Mouse (Mus musculus) neural tube, embryonic 11.5 days (tissue): ENCODE measurements at regions not wholly inside any gene's neighbourhood (a gene's known extent, or its start where the extent isn't known, plus 50 kb on each side); places are given as distances from the start of the nearest gene placed in this dataset.

Experiments
- ATAC-seq: fragments of 200-750 bp; cut with Nextera tagmentation; 2 replicates; pipeline ENCODE4 v1.8.0; 2017; ENCODE audit warnings: moderate number of reproducible peaks, mild to moderate bottlenecking, moderate TSS enrichment, moderate library complexity; ENCODE audit not compliant: insufficient read depth, low FRiP score, low TSS enrichment
- DNase-seq: peaks from one replicate; pipeline ENCODE4 v3.0.0-alpha.2; 2015; ENCODE audit warnings: low spot score
- H3K27ac ChIP-seq: fragments of 300-500 bp; sonication (generic); 2 replicates; pipeline ENCODE4 v1.5.1; 2014; ENCODE audit warnings: low read depth, mild to moderate bottlenecking, low read length
- H3K27me3 ChIP-seq: fragments of 300-500 bp; sonication (generic); 2 replicates; pipeline ENCODE4 v1.6.1; 2014; ENCODE audit warnings: mild to moderate bottlenecking, low read length, mixed read lengths; ENCODE audit not compliant: control insufficient read depth, insufficient read depth
- H3K36me3 ChIP-seq: fragments of 300-500 bp; sonication (generic); 2 replicates; pipeline ENCODE4 v1.6.1; 2014; ENCODE audit warnings: mild to moderate bottlenecking, low read length, moderate library complexity, mixed read lengths; ENCODE audit not compliant: control insufficient read depth, insufficient read depth
- H3K4me1 ChIP-seq: fragments of 300-500 bp; sonication (generic); 2 replicates; pipeline ENCODE4 v1.6.1; 2014; ENCODE audit warnings: low read length, mixed read lengths; ENCODE audit not compliant: control insufficient read depth, insufficient read depth
- H3K4me2 ChIP-seq: fragments of 300-500 bp; sonication (generic); 2 replicates; pipeline ENCODE4 v1.6.1; 2014; ENCODE audit warnings: low read depth, mild to moderate bottlenecking, moderate library complexity
- H3K4me3 ChIP-seq: fragments of 300-500 bp; sonication (generic); 2 replicates; pipeline ENCODE4 v1.5.1; 2014; ENCODE audit warnings: low read depth, low read length
- H3K9ac ChIP-seq: fragments of 300-500 bp; sonication (generic); 2 replicates; pipeline ENCODE4 v1.6.1; 2014; ENCODE audit warnings: mild to moderate bottlenecking, low read length
- H3K9me3 ChIP-seq: fragments of 300-500 bp; sonication (generic); 2 replicates; pipeline ENCODE4 v1.6.1; 2016; ENCODE audit warnings: low read length; ENCODE audit not compliant: control insufficient read depth
- WGBS: fragments of 180-500 bp; shearing (Covaris S2); extraction: QIAGEN DNeasy Blood & Tissue Kit; methylation state at CpG from one replicate; pipeline ENCODE4 v1.1.7; 2014; 5-methylcytosine and 5-hydroxymethylcytosine counted together

- Histone ChIP-seq H3K4me1 (0 out of 2 replicates have a peak, but pooled peaks cover 6% of the 10 kb centered on the region), H3K4me3 (no peak overlapping the region), H3K4me2 (no peak overlapping the region), H3K9ac (no peak overlapping the region), H3K36me3 (no peaks in the 10 kb centered on the region), H3K27me3 (no peaks in the 10 kb centered on the region), H3K9me3 (no peaks in the 10 kb centered on the region), H3K27ac (no peak overlapping the region)
- WGBS = 45% methylated on average over 20 of the region's 20 CpGs
- peak; percentile 86 for ATAC-seq
- peak; percentile 72 for DNase-seq
These were observed 166.5 kb downstream of the Inhbb start for GRCm38 (mm10) chr1:119255386-119256096.

DNA sequence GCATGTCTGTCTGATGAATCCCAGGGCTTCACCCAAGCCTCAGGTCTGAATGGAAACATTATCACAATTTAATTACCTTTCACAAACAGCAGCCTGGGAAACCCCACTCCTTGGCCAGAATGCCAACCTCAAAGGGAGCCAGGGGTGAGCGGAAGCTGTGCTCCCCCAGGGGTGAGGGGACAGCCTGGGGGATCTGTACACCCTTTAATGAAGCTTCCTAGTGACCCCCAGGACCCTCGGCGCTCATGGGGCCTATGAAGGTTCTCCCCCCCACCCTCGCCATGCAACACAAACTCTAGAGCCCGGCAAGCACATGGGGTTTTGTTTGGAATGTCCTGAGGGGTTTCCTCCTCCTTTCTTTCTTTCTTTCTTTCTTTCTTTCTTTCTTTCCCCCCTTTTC lies 167.1 kb downstream of the Inhbb start:
- DNase-seq (peak; percentile 21), ATAC-seq (peak; percentile 10)
- 64% methylated on average over 5 of the region's 5 CpGs for WGBS
- H3K9me3 ChIP-seq = no peaks in the 10 kb centered on the region
- H3K36me3 ChIP-seq = no peaks in the 10 kb centered on the region
- H3K27me3 ChIP-seq = no peaks in the 10 kb centered on the region
- no peak overlapping the region for H3K4me2 ChIP-seq
- H3K4me3 ChIP-seq = no peak overlapping the region
- H3K27ac ChIP-seq = 0 out of 2 replicates have a peak overlapping the region, but pooled peaks have one; percentile 11
- no peak overlapping the region for H3K9ac ChIP-seq
- 0 out of 2 replicates have a peak, but pooled peaks cover 6% of the 10 kb centered on the region for H3K4me1 ChIP-seq

GRCm38 (mm10) chr1:119253371-119253851 lies 168.6 kb downstream of the Inhbb start:
- H3K9me3 ChIP-seq = no peaks in the 10 kb centered on the region
- H3K4me3 ChIP-seq = no peak overlapping the region
- no peak overlapping the region for H3K4me2 ChIP-seq
- no peak overlapping the region for H3K9ac ChIP-seq
- no peaks in the 10 kb centered on the region for H3K36me3 ChIP-seq
- H3K27me3 ChIP-seq = no peaks in the 10 kb centered on the region
- ATAC-seq = no peak
- WGBS = 68% methylated on average over 7 of the region's 7 CpGs
- no peak for DNase-seq
- no peak overlapping the region for H3K27ac ChIP-seq
- H3K4me1 ChIP-seq = 0 out of 2 replicates have a peak, but pooled peaks cover 6% of the 10 kb centered on the region

GRCm38 (mm10) chr1:119252403-119252802 lies 169.6 kb downstream of the Inhbb start:
- Histone ChIP-seq H3K27me3 (no peaks in the 10 kb centered on the region), H3K27ac (no peak overlapping the region), H3K4me3 (no peak overlapping the region), H3K4me2 (no peak overlapping the region), H3K4me1 (0 out of 2 replicates have a peak, but pooled peaks cover 6% of the 10 kb centered on the region), H3K9ac (no peak overlapping the region), H3K9me3 (no peaks in the 10 kb centered on the region), H3K36me3 (no peaks in the 10 kb centered on the region)
- WGBS = 86% methylated on average over 6 of the region's 6 CpGs
- no peak for DNase-seq
- ATAC-seq = no peak

DNA sequence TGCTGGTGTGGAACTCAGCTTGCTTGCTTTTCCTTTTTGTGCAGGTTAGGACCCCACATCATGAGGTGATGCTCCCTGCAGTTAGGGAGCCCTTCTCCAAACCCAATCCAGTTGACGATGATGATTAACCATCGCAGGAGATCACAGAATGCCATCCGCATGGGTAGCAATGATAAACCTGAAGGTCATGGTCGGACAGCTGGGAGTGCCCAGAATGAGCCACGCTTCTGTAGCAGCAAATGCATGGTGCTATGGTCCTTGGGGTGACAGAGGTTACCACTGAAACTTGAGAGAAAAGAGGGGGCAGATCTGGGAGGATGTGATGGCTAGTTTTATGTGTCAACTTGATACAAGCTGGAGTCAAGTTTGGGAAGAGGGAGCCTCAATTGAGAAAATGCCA lies 170.3 kb downstream of the Inhbb start:
- Histone ChIP-seq H3K9ac (no peak overlapping the region), H3K27me3 (no peaks in the 10 kb centered on the region), H3K4me3 (no peak overlapping the region), H3K27ac (no peak overlapping the region), H3K9me3 (no peaks in the 10 kb centered on the region), H3K4me2 (no peak overlapping the region), H3K4me1 (0 out of 2 replicates have a peak, but pooled peaks cover 6% of the 10 kb centered on the region), H3K36me3 (no peaks in the 10 kb centered on the region)
- WGBS = 93% methylated on average over 5 of the region's 5 CpGs
- DNase-seq = no peak
- ATAC-seq = no peak

GRCm38 (mm10) chr1:119248776-119249495 lies 173.1 kb downstream of the Inhbb start:
- Histone ChIP-seq H3K9me3 (no peaks in the 10 kb centered on the region), H3K4me1 (no peaks in the 10 kb centered on the region), H3K4me3 (no peak overlapping the region), H3K27ac (no peak overlapping the region), H3K27me3 (no peaks in the 10 kb centered on the region), H3K4me2 (no peak overlapping the region), H3K9ac (no peak overlapping the region), H3K36me3 (no peaks in the 10 kb centered on the region)
- ATAC-seq (no peak), DNase-seq (no peak)
- 86% methylated on average over 5 of the region's 5 CpGs for WGBS

GRCm38 (mm10) chr1:119247117-119247516 lies 174.9 kb downstream of the Inhbb start:
- no peak overlapping the region for H3K27ac ChIP-seq
- WGBS = 78% methylated on average over 3 of the region's 3 CpGs
- DNase-seq (no peak), ATAC-seq (no peak)
- H3K4me2 ChIP-seq = no peak overlapping the region
- H3K4me3 ChIP-seq = no peak overlapping the region
- H3K36me3 ChIP-seq = no peaks in the 10 kb centered on the region
- H3K9ac ChIP-seq = no peak overlapping the region
- H3K9me3 ChIP-seq = no peaks in the 10 kb centered on the region
- no peaks in the 10 kb centered on the region for H3K27me3 ChIP-seq
- H3K4me1 ChIP-seq = no peaks in the 10 kb centered on the region

DNA sequence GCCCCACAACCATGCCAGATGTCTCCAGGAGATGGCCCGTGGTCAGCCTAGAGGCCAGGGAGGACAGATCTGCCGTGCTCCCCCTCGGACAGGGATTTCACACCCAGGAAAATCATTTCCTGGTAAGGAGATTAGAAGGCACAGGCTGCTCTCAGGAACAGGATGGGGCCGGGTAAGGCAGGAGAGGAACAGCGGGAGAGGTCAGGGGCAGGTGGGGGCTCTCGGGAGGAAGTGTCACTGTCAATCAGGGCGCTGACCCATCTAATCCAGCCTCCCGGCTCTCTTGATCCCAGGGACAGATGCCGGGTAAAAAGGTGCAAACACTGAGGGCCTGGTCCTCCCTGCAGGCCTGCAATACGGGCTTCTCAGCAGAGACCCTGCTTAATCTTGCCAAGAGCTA lies 183.6 kb downstream of the Inhbb start:
- DNase-seq = no peak
- Histone ChIP-seq H3K36me3 (no peaks in the 10 kb centered on the region), H3K9ac (no peak overlapping the region), H3K27me3 (no peaks in the 10 kb centered on the region), H3K27ac (no peak overlapping the region), H3K4me3 (no peak overlapping the region), H3K4me1 (no peaks in the 10 kb centered on the region), H3K9me3 (no peaks in the 10 kb centered on the region), H3K4me2 (no peak overlapping the region)
- no peak for ATAC-seq
- WGBS = 62% methylated on average over 10 of the region's 10 CpGs

GRCm38 (mm10) chr1:119236787-119237186 lies 183.4 kb upstream of the Gli2 start:
- H3K27ac ChIP-seq = no peak overlapping the region
- no peaks in the 10 kb centered on the region for H3K27me3 ChIP-seq

More at GRCm38 (mm10) chr1:119236787-119237186, 183.4 kb upstream of the Gli2 start:
- Histone ChIP-seq H3K4me2 (no peak overlapping the region), H3K9ac (no peak overlapping the region), H3K36me3 (no peaks in the 10 kb centered on the region), H3K4me1 (no peaks in the 10 kb centered on the region), H3K9me3 (no peaks in the 10 kb centered on the region), H3K4me3 (no peak overlapping the region)
- WGBS = 50% methylated on average over 3 of the region's 3 CpGs
- no peak for DNase-seq
- no peak for ATAC-seq
